Mouse (Mus musculus) liver, embryonic 14.5 days (tissue): ENCODE measurements around the gene Glt1d1. TPM values are rescaled to one million over a fixed set of nuclear protein-coding genes. Genes with fewer than 3 reads are reported as not detected.
A peak's percentile ranks its signal among the peaks of the same experiment; 100 is the strongest.
"Not testable (repeated sequence)": the region's sequence is repeated elsewhere in the genome, so short reads cannot be mapped to it uniquely, and the experiment has no call there.

Experiments used
- ATAC-seq: fragments of 200-750 bp; cut with Nextera tagmentation; 2 replicates; pipeline ENCODE4 v1.8.0; 2017; ENCODE audit warnings: moderate number of reproducible peaks, mild to moderate bottlenecking, moderate library complexity; ENCODE audit not compliant: insufficient read depth
- DNase-seq, 3 experiments: peaks; one replicate each; pipeline ENCODE4 v3.0.0-alpha.2; 2012 to 2013; ENCODE audit warnings: low read depth in 3 of 3, low spot score in 3 of 3
- H3K27ac ChIP-seq: fragments of 300-500 bp; sonication (generic); 2 replicates; pipeline ENCODE4 v1.5.1; 2014; ENCODE audit warnings: moderate library complexity, mild to moderate bottlenecking, control low read depth, inconsistent platforms
- H3K27me3 ChIP-seq: fragments of 300-500 bp; sonication (generic); 2 replicates; pipeline ENCODE4 v1.6.1; 2014; ENCODE audit warnings: mild to moderate bottlenecking, low read length, moderate library complexity; ENCODE audit not compliant: control insufficient read depth, insufficient read depth
- H3K36me3 ChIP-seq: fragments of 300-500 bp; sonication (generic); replicated peaks from 2 replicates; pipeline ENCODE4 v1.6.1; 2014; ENCODE audit warnings: low read depth; ENCODE audit not compliant: control insufficient read depth, insufficient read depth
- H3K4me1 ChIP-seq, 2 experiments: fragments of 200-500 bp in 1 of 2; fragments of 300-500 bp in 1 of 2; sonication (generic) in 1 of 2; replicated peaks; 2 replicates each; pipeline ENCODE4 v1.6.1; 2012 to 2014; ENCODE audit warnings: antibody characterized with exemption in 1 of 2, inconsistent platforms in 1 of 2, low read length in 1 of 2; ENCODE audit not compliant: control insufficient read depth in 2 of 2, insufficient read depth in 2 of 2
- H3K4me2 ChIP-seq: fragments of 300-500 bp; sonication (generic); 2 replicates; pipeline ENCODE4 v1.6.1; 2014; ENCODE audit warnings: low read depth, mild to moderate bottlenecking, control low read depth, moderate library complexity
- H3K4me3 ChIP-seq, 2 experiments: fragments of 200-500 bp in 1 of 2; fragments of 300-500 bp in 1 of 2; sonication (generic) in 1 of 2; 2 replicates each; pipeline ENCODE4 v1.5.1; 2012 to 2014; ENCODE audit warnings: low read depth in 2 of 2, low read length in 2 of 2, mild to moderate bottlenecking in 2 of 2, control low read depth in 1 of 2, inconsistent platforms in 1 of 2, moderate library complexity in 1 of 2; ENCODE audit not compliant: insufficient read depth in 1 of 2
- H3K9ac ChIP-seq: fragments of 300-500 bp; sonication (generic); replicated peaks from 2 replicates; pipeline ENCODE4 v1.6.1; 2014; ENCODE audit warnings: mild to moderate bottlenecking, control low read depth, moderate library complexity
- H3K9me3 ChIP-seq: fragments of 300-500 bp; sonication (generic); 2 replicates; pipeline ENCODE4 v1.6.1; 2016; ENCODE audit warnings: low read length, mixed read lengths; ENCODE audit not compliant: control insufficient read depth
- CTCF ChIP-seq: IDR thresholded peaks from 2 replicates; pipeline ENCODE4 v1.5.1; 2016; ENCODE audit warnings: antibody characterized with exemption, low read depth, control low read depth
- EP300 ChIP-seq: IDR thresholded peaks from 2 replicates; pipeline ENCODE4 v1.6.1; 2016; ENCODE audit warnings: antibody characterized with exemption, low read depth
- WGBS: fragments of 180-500 bp; shearing (Covaris S2); extraction: QIAGEN DNeasy Blood & Tissue Kit; methylation state at CpG from one replicate; pipeline ENCODE4 v1.1.7; 2014; ENCODE audit not compliant: insufficient replicate concordance; 5-methylcytosine and 5-hydroxymethylcytosine counted together
- polyA plus RNA-seq, 2 experiments: library from polyadenylated mRNA; depleted of rRNA in 1 of 2; stranded (reverse) in 1 of 2; unstranded in 1 of 2; fragments of >200 nt; fragmentation: Nextera tagmentation in 1 of 2; extraction: Ambion mirVana in 1 of 2; gene quantifications; 2 replicates each; pipeline versions ENCODE4 v1.2.1 to v1.2.3; 2012 to 2014

Gene Glt1d1
- polyA plus RNA-seq, 2 experiments, result 0.13 TPM; not detected in 1

GRCm38 (mm10) chr5:127708143-127708542, 76.1 kb downstream of the Glt1d1 start:
- DNase-seq (no peak), ATAC-seq (no peak)
- no peaks in the 10 kb centered on the region for H3K4me1 ChIP-seq
- no peaks in the 10 kb centered on the region for H3K9me3 ChIP-seq
- no peak overlapping the region for H3K9ac ChIP-seq
- no peak overlapping the region for H3K27ac ChIP-seq
- TF ChIP-seq EP300, result no peak
- TF ChIP-seq CTCF, result no peak
- 55% methylated on average over 9 of the region's 9 CpGs for WGBS
- H3K4me2 ChIP-seq, result no peak overlapping the region
- no peaks in the 10 kb centered on the region for H3K36me3 ChIP-seq
- H3K27me3 ChIP-seq, result no peaks in the 10 kb centered on the region
- H3K4me3 ChIP-seq, result no peak overlapping the region

DNA sequence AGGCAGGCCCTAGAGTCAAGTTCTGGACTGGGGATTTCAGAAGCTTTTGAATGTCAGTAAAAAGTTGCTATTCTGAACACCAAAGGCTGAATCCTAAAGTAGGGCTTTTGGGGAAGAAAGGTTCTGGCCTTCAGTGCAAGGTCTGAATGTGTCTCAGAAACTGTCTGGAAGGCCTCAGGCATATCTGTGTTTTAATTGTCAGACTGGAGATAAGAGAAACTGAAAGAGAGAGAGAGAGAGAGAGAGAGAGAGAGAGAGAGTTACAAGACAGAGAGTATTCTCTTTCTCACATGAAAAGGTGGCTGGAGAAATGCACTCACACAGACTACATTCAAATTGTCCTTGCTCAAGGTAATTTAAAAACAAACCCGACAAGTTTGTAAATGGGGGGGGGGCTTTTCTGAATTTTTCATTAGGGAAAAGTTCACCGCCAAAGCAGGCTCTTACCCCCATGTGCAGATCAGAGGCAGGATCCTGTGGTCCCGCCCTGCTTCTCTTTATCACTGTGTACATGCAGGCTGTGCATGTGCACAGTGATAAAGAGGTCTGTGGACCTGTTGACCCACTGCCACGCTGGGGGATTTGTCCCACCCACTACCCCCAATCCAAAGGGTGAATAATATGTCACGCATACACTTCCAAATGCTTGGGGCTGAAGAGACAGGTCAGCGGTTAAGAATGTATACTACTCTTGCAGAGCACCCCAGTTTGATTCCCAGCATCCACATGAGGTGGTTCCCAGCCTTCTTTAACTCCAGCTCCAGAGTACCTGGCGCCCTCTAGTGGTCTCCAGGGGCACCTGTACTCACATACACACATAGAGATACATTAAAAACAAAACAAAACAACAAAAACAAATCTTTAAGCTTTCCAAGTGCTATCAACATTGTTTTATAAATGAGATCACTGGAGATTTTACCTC, 83.0 kb downstream of the Glt1d1 start:
- no peaks in the 10 kb centered on the region for H3K9me3 ChIP-seq
- no peak overlapping the region for H3K9ac ChIP-seq
- H3K4me3 ChIP-seq, result no peak overlapping the region
- H3K27ac ChIP-seq, result peak overlapping the region; percentile 13
- 36% methylated on average over 7 of the region's 7 CpGs for WGBS
- H3K4me1 ChIP-seq, result no peaks in the 10 kb centered on the region
- no peaks in the 10 kb centered on the region for H3K36me3 ChIP-seq
- H3K27me3 ChIP-seq, result no peaks in the 10 kb centered on the region
- DNase-seq, result peak; percentile 19 to 46 (median 38)
- H3K4me2 ChIP-seq, result peak overlapping the region; percentile 8
- peak; percentile 94 for ATAC-seq
- TF ChIP-seq EP300 (no peak), CTCF (peak; percentile 41)

DNA sequence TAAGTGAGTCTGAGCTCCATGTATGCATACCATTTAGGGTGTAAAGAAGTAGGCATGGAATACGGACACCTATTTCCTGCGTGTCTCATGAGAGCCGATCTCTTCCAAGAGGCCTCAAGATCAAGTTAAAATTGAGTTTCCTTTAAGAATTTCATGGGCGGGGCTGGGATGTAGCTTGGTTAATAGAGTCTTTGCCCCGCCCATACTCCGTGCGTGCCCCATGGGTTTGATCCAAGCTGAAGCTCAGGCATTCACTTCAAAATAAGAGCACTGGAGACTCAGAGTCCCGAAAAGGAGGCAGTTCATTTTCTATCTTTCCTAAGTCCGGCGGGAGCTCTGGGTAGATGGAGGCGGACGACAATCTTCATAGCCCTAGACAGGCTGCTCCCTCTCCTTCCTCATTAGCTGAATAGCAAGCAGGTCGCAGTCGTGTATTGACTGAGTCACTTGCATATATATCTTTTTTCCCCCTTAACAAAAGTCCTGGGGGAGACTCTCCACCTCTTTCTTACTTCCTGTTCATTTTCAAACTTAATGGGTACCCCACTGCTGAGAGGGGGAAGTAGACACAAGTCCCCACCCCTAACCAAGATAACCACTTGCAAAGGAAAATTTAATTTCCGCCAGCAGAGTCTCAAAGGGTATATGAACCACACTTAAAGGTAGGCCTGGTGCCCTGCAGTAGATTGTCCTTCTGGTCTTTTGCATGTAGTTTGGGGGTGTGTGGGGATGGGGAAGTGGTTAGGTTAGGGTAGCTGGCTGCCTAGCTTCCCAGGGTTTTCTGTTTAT, 88.7 kb downstream of the Glt1d1 start:
- Histone ChIP-seq H3K4me1 (no peaks in the 10 kb centered on the region), H3K9me3 (no peaks in the 10 kb centered on the region), H3K36me3 (no peaks in the 10 kb centered on the region), H3K9ac (no peak overlapping the region; the same call in 1 of the 2 replicates), H3K4me2 (peak overlapping the region; percentile 39), H3K27me3 (no peaks in the 10 kb centered on the region), H3K27ac (no peak overlapping the region), H3K4me3 (peak overlapping the region; percentile 21 to 23; a peak in 3 of 4 replicates)
- ATAC-seq (peak; percentile 85; the same call in 1 of the 2 replicates), DNase-seq (peak; percentile 53 to 79 (median 76))
- TF ChIP-seq EP300, result no peak
- no peak for TF ChIP-seq CTCF
- WGBS, result 25% methylated on average over 15 of the region's 15 CpGs

DNA sequence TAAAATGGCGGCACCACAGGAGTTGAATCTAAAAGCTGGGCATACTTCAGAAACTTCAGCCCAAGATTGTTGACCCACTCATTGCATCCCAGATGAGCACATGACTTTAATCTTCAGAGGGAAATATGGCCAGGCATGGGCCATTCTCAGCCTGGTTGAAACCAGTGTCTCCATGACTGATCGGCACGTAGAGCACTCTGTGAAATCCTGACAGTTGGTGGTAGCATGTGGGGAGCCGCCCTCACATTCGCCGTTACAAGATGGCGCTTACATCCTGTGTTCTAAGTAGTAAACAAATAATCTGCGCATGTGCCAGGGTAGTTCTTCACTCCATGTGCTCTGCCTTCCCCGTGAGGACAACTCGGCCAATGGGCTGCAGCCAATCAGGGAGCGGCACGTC, 90.1 kb downstream of the Glt1d1 start:
- 80% methylated on average over 12 of the region's 12 CpGs for WGBS
- H3K4me1 ChIP-seq, H3K4me3 ChIP-seq, ATAC-seq, H3K9ac ChIP-seq, H3K27me3 ChIP-seq, H3K36me3 ChIP-seq, H3K9me3 ChIP-seq, H3K4me2 ChIP-seq, H3K27ac ChIP-seq, DNase-seq: not testable (repeated sequence)

GRCm38 (mm10) chr5:127730351-127730750, 98.3 kb downstream of the Glt1d1 start:
- no peaks in the 10 kb centered on the region for H3K36me3 ChIP-seq
- H3K27me3 ChIP-seq, result no peaks in the 10 kb centered on the region
- no peak overlapping the region for H3K9ac ChIP-seq
- TF ChIP-seq CTCF (no peak), EP300 (no peak)
- WGBS, result 75% methylated on average over 2 of the region's 2 CpGs
- DNase-seq (no peak), ATAC-seq (no peak)
- H3K27ac ChIP-seq, result no peak overlapping the region
- no peaks in the 10 kb centered on the region for H3K4me1 ChIP-seq
- no peak overlapping the region for H3K4me2 ChIP-seq
- H3K9me3 ChIP-seq, result no peaks in the 10 kb centered on the region
- no peak overlapping the region for H3K4me3 ChIP-seq
